Mouse (Mus musculus) olfactory bulb, adult 2 months (tissue): ENCODE data around the gene Mettl6.

Source experiments
- CTCF ChIP-seq: fragments of 200-500 bp; IDR thresholded peaks from 2 replicates; pipeline ENCODE4 v1.5.1; 2012; ENCODE audit warnings: low read depth, mild to moderate bottlenecking, low read length, moderate library complexity; ENCODE audit not compliant: insufficient read depth
- POLR2A ChIP-seq: fragments of 200-500 bp; IDR thresholded peaks from 2 replicates; pipeline ENCODE4 v1.6.1; 2012; ENCODE audit warnings: mild to moderate bottlenecking, low read depth, low read length, moderate library complexity; ENCODE audit not compliant: insufficient read depth

DNA sequence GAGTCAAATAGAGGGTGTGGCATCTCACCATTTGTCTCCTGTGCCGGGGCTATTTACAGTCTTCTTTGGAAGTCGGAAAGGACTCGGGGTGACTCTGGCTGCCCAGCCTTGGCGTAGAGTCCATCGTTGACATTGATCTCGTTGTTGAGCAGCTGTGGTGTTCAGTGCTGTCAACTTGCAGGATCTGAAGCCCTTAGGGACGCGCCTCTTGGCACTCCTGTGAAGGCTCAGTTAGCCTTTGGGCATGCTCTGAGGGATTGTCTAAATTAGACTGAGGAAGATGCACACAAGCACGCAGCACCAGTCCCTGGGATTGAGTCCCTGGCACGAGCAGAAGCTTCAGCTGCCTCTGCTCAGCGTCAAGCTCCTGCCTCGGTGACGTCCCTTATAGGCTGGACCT, 8.6 kb upstream of the Mettl6 start:
- TF ChIP-seq POLR2A (no peak), CTCF (no peak)
